Mouse (Mus musculus): ENCODE results near the gene Fancl. TPM values are rescaled to one million over a fixed set of nuclear protein-coding genes. Genes with fewer than 3 reads are reported as not detected.

Gene Fancl
- total RNA-seq, 2 experiments from 2014 or later, result 7.4 to 8.2 TPM

GRCm38 (mm10) chr11:26481691-26482242, 95.8 kb downstream of the Fancl start:
- DNase-seq (ENCODE audit: low spot score in 2 of 2), result no peak

- peak in 1 of 2 experiments; percentile 11 for DNase-seq (ENCODE audit: low spot score in 2 of 2)
Measured at GRCm38 (mm10) chr11:26489761-26490466, 104.0 kb downstream of the Fancl start.

- DNase-seq (ENCODE audit: low spot score in 2 of 2), result no peak
Measured at GRCm38 (mm10) chr11:26495951-26496350, 110.0 kb downstream of the Fancl start.

- no peak for DNase-seq (ENCODE audit: low spot score in 2 of 2)
Measured at GRCm38 (mm10) chr11:26513683-26514082, 127.7 kb downstream of the Fancl start.

GRCm38 (mm10) chr11:26516086-26516485, 130.2 kb downstream of the Fancl start:
- no peak for DNase-seq (ENCODE audit: low spot score in 2 of 2)

- DNase-seq (ENCODE audit: low spot score in 2 of 2), result no peak
Measured at GRCm38 (mm10) chr11:26518991-26519390, 133.1 kb downstream of the Fancl start.

Other genes starting within 250 kb of the Fancl start
- under 1 TPM; 0.32 to 0.34 TPM for gene 5730522E02Rik, start 175.4 kb upstream of the Fancl start, total RNA-seq (2021)
- gene Gm6899, start 207.1 kb downstream of the Fancl start, total RNA-seq (2021), result not detected
- 10 to 100 TPM; 11.4 to 12.6 TPM for gene Vrk2, start 207.9 kb downstream of the Fancl start, total RNA-seq (2021)

Data from gastrocnemius, postnatal 4 days (tissue).